Mouse (Mus musculus) hindbrain, embryonic 12.5 days (tissue): ENCODE results near the gene Mvb12a. TPM values are rescaled to one million over a fixed set of nuclear protein-coding genes. Genes with fewer than 3 reads are reported as not detected.

Experiments
- polyA plus RNA-seq: library from polyadenylated mRNA; unstranded; fragments of >200 nt; fragmentation: Nextera tagmentation; extraction: Ambion mirVana; gene quantifications from 2 replicates; pipeline ENCODE4 v1.2.1, GENCODE M21; 2016

Mvb12a gene
- polyA plus RNA-seq, 1 experiment from 2014 or later: 58.4 TPM

Other genes with a start within 250 kb of the Mvb12a start
- gene Use1, start 176.1 kb upstream of the Mvb12a start, polyA plus RNA-seq: 80.8 and 82.4 TPM in 2 replicates
- 5.8 and 6.7 TPM in 2 replicates for gene Ocel1, start 171.6 kb upstream of the Mvb12a start, polyA plus RNA-seq
- gene Nr2f6, start 161.0 kb upstream of the Mvb12a start, polyA plus RNA-seq: 61.2 and 65.2 TPM in 2 replicates
- 5.7 and 6.8 TPM in 2 replicates for gene Ushbp1, start 147.1 kb upstream of the Mvb12a start, polyA plus RNA-seq
- 91.1 and 104 TPM in 2 replicates for gene Babam1, start 146.1 kb upstream of the Mvb12a start, polyA plus RNA-seq
- 22.0 and 26.4 TPM in 2 replicates for gene Ankle1, start 136.9 kb upstream of the Mvb12a start, polyA plus RNA-seq
- 107 and 108 TPM in 2 replicates for gene Abhd8, start 79.3 kb upstream of the Mvb12a start, polyA plus RNA-seq
- 194 and 214 TPM in 2 replicates for gene Mrpl34, start 78.0 kb upstream of the Mvb12a start, polyA plus RNA-seq
- gene Dda1, start 73.7 kb upstream of the Mvb12a start, polyA plus RNA-seq: 155 and 161 TPM in 2 replicates
- gene Ano8, start 57.0 kb upstream of the Mvb12a start, polyA plus RNA-seq: 18.0 and 19.6 TPM in 2 replicates
- 15.3 and 16.5 TPM in 2 replicates for gene Gtpbp3, start 54.8 kb upstream of the Mvb12a start, polyA plus RNA-seq
- gene Plvap, start 31.2 kb upstream of the Mvb12a start, polyA plus RNA-seq: 39.7 and 42.4 TPM in 2 replicates
- gene Ccdc194, start 17.2 kb upstream of the Mvb12a start, polyA plus RNA-seq: 0.67 and 0.70 TPM in 2 replicates
- 12.9 and 13.4 TPM in 2 replicates for gene Bst2, start 5.5 kb upstream of the Mvb12a start, polyA plus RNA-seq
- gene Tmem221, start 15.9 kb downstream of the Mvb12a start, polyA plus RNA-seq: 0.18 and 0.56 TPM in 2 replicates
- not detected in 2 replicates for gene Nxnl1, start 23.7 kb downstream of the Mvb12a start, polyA plus RNA-seq
- gene Slc27a1, start 26.0 kb downstream of the Mvb12a start, polyA plus RNA-seq: 51.3 and 54.8 TPM in 2 replicates
- 197 and 202 TPM in 2 replicates for gene Pgls, start 49.3 kb downstream of the Mvb12a start, polyA plus RNA-seq
- gene Fam129c, start 54.7 kb downstream of the Mvb12a start, polyA plus RNA-seq: 5.3 and 6.3 TPM in 2 replicates
- 63.7 and 65.9 TPM in 2 replicates for gene Colgalt1, start 68.1 kb downstream of the Mvb12a start, polyA plus RNA-seq
- gene Unc13a, start 128.8 kb downstream of the Mvb12a start, polyA plus RNA-seq: 13.9 and 16.1 TPM in 2 replicates
- 3.7 and 3.8 TPM in 2 replicates for gene Jak3, start 133.4 kb downstream of the Mvb12a start, polyA plus RNA-seq
- gene Insl3, start 146.3 kb downstream of the Mvb12a start, polyA plus RNA-seq: 0.69 TPM in 1 of 2 replicates, not detected in the other
- 0.59 and 0.86 TPM in 2 replicates for gene B3gnt3, start 158.9 kb downstream of the Mvb12a start, polyA plus RNA-seq
- 38.4 and 39.4 TPM in 2 replicates for gene Fcho1, start 182.8 kb downstream of the Mvb12a start, polyA plus RNA-seq